Mouse (Mus musculus) liver, embryonic 11.5 days (tissue): ENCODE data around the gene Tpst2. TPM values are rescaled to one million over a fixed set of nuclear protein-coding genes. Genes with fewer than 3 reads are reported as not detected.
A peak's percentile ranks its signal among the peaks of the same experiment; 100 is the strongest.

Source experiments
- ATAC-seq: fragments of 200-750 bp; cut with Nextera tagmentation; replicated peaks from 2 replicates; pipeline ENCODE4 v1.8.0; 2017; ENCODE audit warnings: moderate number of reproducible peaks, mild to moderate bottlenecking, moderate TSS enrichment, moderate library complexity; ENCODE audit not compliant: low FRiP score
- DNase-seq: peaks from one replicate; pipeline ENCODE4 v3.0.0-alpha.2; 2017; ENCODE audit warnings: low spot score
- H3K27ac ChIP-seq: fragments of 300-500 bp; sonication (generic); 2 replicates; pipeline ENCODE4 v1.5.1; 2014; ENCODE audit warnings: mild to moderate bottlenecking, low read depth, low read length, control low read depth
- H3K27me3 ChIP-seq: fragments of 300-500 bp; sonication (generic); replicated peaks from 2 replicates; pipeline ENCODE4 v1.6.1; 2014; ENCODE audit warnings: low read length, mixed read lengths; ENCODE audit not compliant: control insufficient read depth, insufficient read depth
- H3K36me3 ChIP-seq: fragments of 300-500 bp; sonication (generic); 2 replicates; pipeline ENCODE4 v1.6.1; 2014; ENCODE audit warnings: mild to moderate bottlenecking, low read length, moderate library complexity, mixed read lengths; ENCODE audit not compliant: control insufficient read depth, insufficient read depth
- H3K4me1 ChIP-seq: fragments of 300-500 bp; sonication (generic); replicated peaks from 2 replicates; pipeline ENCODE4 v1.6.1; 2014; ENCODE audit warnings: low read length, mixed read lengths; ENCODE audit not compliant: control insufficient read depth, insufficient read depth
- H3K4me2 ChIP-seq: fragments of 300-500 bp; sonication (generic); 2 replicates; pipeline ENCODE4 v1.6.1; 2014; ENCODE audit warnings: mild to moderate bottlenecking, control low read depth, moderate library complexity
- H3K4me3 ChIP-seq: fragments of 300-500 bp; sonication (generic); 2 replicates; pipeline ENCODE4 v1.5.1; 2014; ENCODE audit warnings: low read depth, low read length, control low read depth
- H3K9ac ChIP-seq: fragments of 300-500 bp; sonication (generic); 2 replicates; pipeline ENCODE4 v1.6.1; 2014; ENCODE audit warnings: low read depth, low read length, control low read depth
- H3K9me3 ChIP-seq: fragments of 300-500 bp; sonication (generic); 2 replicates; pipeline ENCODE4 v1.6.1; 2016; ENCODE audit warnings: low read length, inconsistent platforms, mixed read lengths; ENCODE audit not compliant: control insufficient read depth
- WGBS: fragments of 180-500 bp; shearing (Covaris S2); extraction: QIAGEN DNeasy Blood & Tissue Kit; methylation state at CpG from one replicate; pipeline ENCODE4 v1.1.7; 2014; 5-methylcytosine and 5-hydroxymethylcytosine counted together
- polyA plus RNA-seq: library from polyadenylated mRNA; unstranded; fragments of >200 nt; fragmentation: Nextera tagmentation; extraction: Ambion mirVana; gene quantifications from 2 replicates; pipeline ENCODE4 v1.2.1, GENCODE M21; 2014

Tpst2 gene
- polyA plus RNA-seq, 1 experiment from 2014 or later: 66.0 TPM

- DNase-seq: no peak
- peak; percentile 57 for ATAC-seq
- H3K27ac ChIP-seq: peak overlapping the region; percentile 81
- H3K9ac ChIP-seq: peak overlapping the region; percentile 56
- peak overlapping the region; percentile 37; the same call in 1 of the 2 replicates for H3K4me2 ChIP-seq
- peaks cover 69% of the 10 kb centered on the region for H3K4me1 ChIP-seq
- no peaks in the 10 kb centered on the region for H3K27me3 ChIP-seq
- 31% methylated on average over 8 of the region's 8 CpGs for WGBS
- H3K9me3 ChIP-seq: no peaks in the 10 kb centered on the region
- 0 out of 2 replicates have a peak, but pooled peaks cover 2% of the 10 kb centered on the region for H3K36me3 ChIP-seq
- H3K4me3 ChIP-seq: no peak overlapping the region; the same call in 1 of the 2 replicates
These were observed 18.7 kb downstream of the Tpst2 start for GRCm38 (mm10) chr5:112295162-112295561.

GRCm38 (mm10) chr5:112295564-112295963, 19.1 kb downstream of the Tpst2 start:
- DNase-seq (no peak), ATAC-seq (no peak)

GRCm38 (mm10) chr5:112296404-112297181, 20.1 kb downstream of the Tpst2 start:
- Histone ChIP-seq H3K9me3 (no peaks in the 10 kb centered on the region), H3K9ac (peak overlapping the region; percentile 38; the same call in 1 of the 2 replicates), H3K4me3 (no peak overlapping the region), H3K36me3 (0 out of 2 replicates have a peak, but pooled peaks cover 2% of the 10 kb centered on the region), H3K27ac (peak overlapping the region; percentile 81), H3K4me1 (peaks cover 69% of the 10 kb centered on the region), H3K4me2 (peak overlapping the region; percentile 37), H3K27me3 (no peaks in the 10 kb centered on the region)
- ATAC-seq (peak; percentile 78), DNase-seq (no peak)
- WGBS: 49% methylated on average over 6 of the region's 6 CpGs

More at GRCm38 (mm10) chr5:112295564-112295963, 19.1 kb downstream of the Tpst2 start:
- Histone ChIP-seq H3K4me2 (peak overlapping the region; percentile 37; the same call in 1 of the 2 replicates), H3K27ac (peak overlapping the region; percentile 81), H3K27me3 (no peaks in the 10 kb centered on the region), H3K9me3 (no peaks in the 10 kb centered on the region), H3K9ac (peak overlapping the region; percentile 56), H3K4me3 (no peak overlapping the region; the same call in 1 of the 2 replicates), H3K4me1 (peaks cover 69% of the 10 kb centered on the region), H3K36me3 (0 out of 2 replicates have a peak, but pooled peaks cover 2% of the 10 kb centered on the region)
- 69% methylated on average over 8 of the region's 8 CpGs for WGBS

GRCm38 (mm10) chr5:112297257-112297656, 20.8 kb downstream of the Tpst2 start:
- H3K9me3 ChIP-seq: no peaks in the 10 kb centered on the region
- H3K27ac ChIP-seq: peak overlapping the region; percentile 81
- H3K4me3 ChIP-seq: no peak overlapping the region
- no peak for DNase-seq
- no peak for ATAC-seq
- peaks cover 70% of the 10 kb centered on the region for H3K4me1 ChIP-seq
- H3K4me2 ChIP-seq: no peak overlapping the region
- no peaks in the 10 kb centered on the region for H3K27me3 ChIP-seq
- WGBS: 73% methylated on average over 2 of the region's 2 CpGs
- peak overlapping the region; percentile 36; the same call in 1 of the 2 replicates for H3K9ac ChIP-seq
- 0 out of 2 replicates have a peak, but pooled peaks cover 2% of the 10 kb centered on the region for H3K36me3 ChIP-seq

- ATAC-seq (no peak; the same call in 1 of the 2 replicates), DNase-seq (no peak)
- no peaks in the 10 kb centered on the region for H3K27me3 ChIP-seq
- peak overlapping the region; percentile 26; the same call in 1 of the 2 replicates for H3K9ac ChIP-seq
- H3K4me3 ChIP-seq: no peak overlapping the region
- no peaks in the 10 kb centered on the region for H3K9me3 ChIP-seq
- H3K27ac ChIP-seq: peak overlapping the region; percentile 81
- 65% methylated on average over 12 of the region's 12 CpGs for WGBS
- 0 out of 2 replicates have a peak, but pooled peaks cover 2% of the 10 kb centered on the region for H3K36me3 ChIP-seq
- H3K4me2 ChIP-seq: no peak overlapping the region
- H3K4me1 ChIP-seq: peaks cover 73% of the 10 kb centered on the region
These were observed 21.9 kb downstream of the Tpst2 start for GRCm38 (mm10) chr5:112298226-112298988.

- DNase-seq (no peak), ATAC-seq (no peak)
- Histone ChIP-seq H3K27me3 (no peaks in the 10 kb centered on the region), H3K4me3 (no peak overlapping the region), H3K9ac (peak overlapping the region; percentile 25; the same call in 1 of the 2 replicates), H3K4me1 (peaks cover 63% of the 10 kb centered on the region), H3K36me3 (0 out of 2 replicates have a peak, but pooled peaks cover 2% of the 10 kb centered on the region), H3K9me3 (no peaks in the 10 kb centered on the region), H3K4me2 (no peak overlapping the region), H3K27ac (peak overlapping the region; percentile 81; the same call in 1 of the 2 replicates)
- 79% methylated on average over 4 of the region's 4 CpGs for WGBS
These were observed 22.9 kb downstream of the Tpst2 start for GRCm38 (mm10) chr5:112299399-112299798.

GRCm38 (mm10) chr5:112300112-112300511, 23.6 kb downstream of the Tpst2 start:
- 83% methylated on average over 2 of the region's 2 CpGs for WGBS
- Histone ChIP-seq H3K4me3 (no peak overlapping the region), H3K27me3 (no peaks in the 10 kb centered on the region), H3K36me3 (0 out of 2 replicates have a peak, but pooled peaks cover 2% of the 10 kb centered on the region), H3K4me1 (peaks cover 56% of the 10 kb centered on the region), H3K9me3 (no peaks in the 10 kb centered on the region), H3K4me2 (no peak overlapping the region), H3K9ac (no peak overlapping the region), H3K27ac (no peak overlapping the region)
- ATAC-seq: no peak
- no peak for DNase-seq

- no peak for DNase-seq
- H3K4me2 ChIP-seq: no peak overlapping the region
- H3K4me1 ChIP-seq: peaks cover 49% of the 10 kb centered on the region
- no peak for ATAC-seq
- peaks cover 2% of the 10 kb centered on the region; the same call in 1 of the 2 replicates for H3K36me3 ChIP-seq
- H3K9ac ChIP-seq: no peak overlapping the region
- H3K4me3 ChIP-seq: no peak overlapping the region
- no peaks in the 10 kb centered on the region for H3K9me3 ChIP-seq
- 90% methylated on average over 6 of the region's 6 CpGs for WGBS
- no peaks in the 10 kb centered on the region for H3K27me3 ChIP-seq
- H3K27ac ChIP-seq: no peak overlapping the region
These were observed 24.3 kb downstream of the Tpst2 start for GRCm38 (mm10) chr5:112300721-112301308.
